Mouse (Mus musculus): ENCODE results near the gene Il31ra.

The Il31ra gene

DNA sequence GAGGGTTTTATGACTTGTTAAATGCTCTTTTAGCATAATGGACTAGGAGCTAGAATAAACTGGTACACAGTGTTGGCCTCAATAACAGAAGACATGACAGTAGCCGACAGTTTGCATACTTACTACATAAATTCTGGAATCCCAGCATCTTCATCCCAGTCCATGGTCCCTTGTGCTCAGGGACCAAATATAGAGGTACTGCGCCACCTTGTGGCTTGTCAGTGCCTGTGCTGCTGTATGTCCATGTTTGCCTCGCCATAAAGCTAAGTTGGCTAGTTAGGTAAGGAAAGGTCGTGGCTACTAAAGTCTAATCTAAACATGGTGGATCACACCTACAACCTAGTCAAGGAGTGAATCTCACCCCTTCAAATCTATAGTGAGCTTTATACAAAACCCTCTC is 84.7 kb downstream of the Il31ra start:
- peak; percentile 54 to 87 for DNase-seq (ENCODE audit: inconsistent age in 2 of 2, low spot score in 1 of 2)

DNA sequence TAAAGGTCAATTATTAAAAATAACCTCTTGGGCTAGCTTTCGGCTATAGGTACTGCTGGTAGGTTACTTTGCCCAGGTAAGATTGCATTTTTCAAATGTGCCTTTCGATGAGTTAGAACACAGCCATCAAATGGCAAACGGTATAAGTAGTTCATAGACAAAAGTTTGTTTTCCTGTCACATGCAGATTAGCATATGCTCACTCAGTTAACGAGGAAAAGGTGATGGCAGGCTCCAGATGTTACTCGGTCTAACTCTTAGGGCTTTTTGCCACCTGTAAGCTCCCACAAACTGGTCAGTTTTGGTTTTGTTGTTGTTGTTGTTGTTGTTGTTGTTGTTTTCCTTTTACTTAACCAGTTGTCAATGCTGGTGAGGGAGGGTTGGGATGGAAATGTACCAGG is 85.7 kb downstream of the Il31ra start:
- no peak for DNase-seq (ENCODE audit: inconsistent age in 2 of 2, low spot score in 1 of 2)

DNA sequence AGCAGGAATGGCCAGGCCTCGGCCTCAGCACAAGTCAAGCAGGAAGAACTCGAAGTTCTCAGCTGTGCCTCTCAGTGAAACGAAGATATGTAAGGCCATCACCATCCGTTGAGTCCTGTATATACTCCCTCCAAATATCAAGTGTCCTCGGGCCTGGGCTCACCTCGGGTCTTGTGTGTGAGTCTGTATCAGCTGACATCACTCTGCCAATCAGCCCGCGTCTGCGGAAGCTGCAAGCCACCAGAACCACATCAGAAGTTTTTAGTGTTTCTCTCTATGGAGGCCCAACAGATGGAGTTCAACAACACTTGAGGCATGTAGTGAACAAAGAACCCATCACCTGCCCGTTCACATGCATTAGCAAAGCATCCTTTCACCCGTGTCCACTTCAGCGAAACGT is 86.5 kb downstream of the Il31ra start:
- DNase-seq (ENCODE audit: inconsistent age in 2 of 2, low spot score in 1 of 2) = peak in 1 of 2 experiments; percentile 50

- DNase-seq (ENCODE audit: inconsistent age in 2 of 2, low spot score in 1 of 2) = peak; percentile 34 to 64
Observed at GRCm38 (mm10) chr13:112506766-112507165, 87.4 kb downstream of the Il31ra start.

DNA sequence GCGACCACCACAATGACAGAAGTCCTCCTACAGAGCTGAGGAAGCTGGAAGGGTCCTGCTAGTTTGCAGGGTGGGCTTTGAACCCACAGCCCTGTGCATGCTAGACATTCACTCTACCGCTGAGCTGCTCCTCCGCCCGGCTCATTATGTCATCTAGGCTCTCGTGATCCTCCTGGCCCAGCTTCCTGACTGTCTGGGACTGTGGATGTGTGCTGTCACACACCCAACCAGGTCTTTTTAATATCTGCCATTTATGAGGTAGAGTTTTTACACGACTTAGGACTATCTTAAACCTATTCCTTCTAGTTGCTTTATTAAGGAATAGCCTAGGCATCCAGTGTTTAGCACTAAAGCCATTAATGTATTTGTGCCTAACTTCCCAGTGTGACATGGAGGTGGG is 88.7 kb downstream of the Il31ra start:
- DNase-seq (ENCODE audit: inconsistent age in 2 of 2, low spot score in 1 of 2) = no peak

- peak; percentile 30 to 54 for DNase-seq (ENCODE audit: inconsistent age in 2 of 2, low spot score in 1 of 2)
Observed at GRCm38 (mm10) chr13:112503846-112504245, 90.3 kb downstream of the Il31ra start.

DNA sequence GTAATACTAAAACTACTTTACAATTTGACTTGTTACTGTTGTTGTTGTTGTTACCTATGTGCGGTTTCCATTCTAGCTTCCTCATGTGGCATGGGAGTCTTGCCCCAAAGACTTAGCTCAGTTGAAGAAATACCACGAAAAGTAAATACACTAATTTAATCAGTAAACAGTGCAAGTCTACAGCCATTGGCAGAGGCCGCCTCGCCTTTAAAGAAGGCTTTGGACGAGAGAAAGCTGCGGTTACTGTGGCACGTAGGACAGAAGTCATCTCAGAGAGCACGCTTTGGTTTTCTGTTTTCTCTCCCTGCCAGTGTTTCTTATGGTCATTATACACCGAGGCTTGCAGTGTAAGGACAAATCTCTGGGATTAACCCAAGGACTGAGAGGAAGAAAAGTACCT is 93.7 kb downstream of the Il31ra start:
- DNase-seq (ENCODE audit: inconsistent age in 2 of 2, low spot score in 1 of 2) = no peak

GRCm38 (mm10) chr13:112500027-112500426 is 94.1 kb downstream of the Il31ra start:
- no peak for DNase-seq (ENCODE audit: inconsistent age in 2 of 2, low spot score in 1 of 2)

- DNase-seq (ENCODE audit: inconsistent age in 2 of 2, low spot score in 1 of 2) = no peak
Observed at GRCm38 (mm10) chr13:112494590-112494989, 99.6 kb downstream of the Il31ra start.

DNA sequence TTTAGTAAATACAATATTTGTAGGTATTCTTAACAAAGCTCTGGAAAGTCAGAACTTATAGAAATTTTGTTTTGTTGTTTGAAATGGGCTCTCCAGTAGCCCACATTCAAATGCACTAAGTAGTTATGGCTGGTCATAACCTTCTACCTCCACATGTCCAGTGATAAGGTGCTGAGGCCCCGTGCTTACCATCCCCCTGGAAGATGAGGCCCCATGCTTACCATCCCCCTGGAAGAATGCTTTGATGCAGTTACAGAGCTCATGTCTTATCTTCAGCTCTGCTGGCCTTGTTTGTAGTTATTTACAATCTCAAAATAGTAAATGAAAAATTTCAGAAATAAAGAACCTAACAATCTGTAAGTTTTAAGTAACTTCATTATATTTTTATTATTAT is 101.9 kb downstream of the Il31ra start:
- DNase-seq (ENCODE audit: inconsistent age in 2 of 2, low spot score in 1 of 2) = no peak

GRCm38 (mm10) chr13:112491636-112492284 is 102.4 kb downstream of the Il31ra start:
- DNase-seq (ENCODE audit: inconsistent age in 2 of 2, low spot score in 1 of 2) = no peak

DNA sequence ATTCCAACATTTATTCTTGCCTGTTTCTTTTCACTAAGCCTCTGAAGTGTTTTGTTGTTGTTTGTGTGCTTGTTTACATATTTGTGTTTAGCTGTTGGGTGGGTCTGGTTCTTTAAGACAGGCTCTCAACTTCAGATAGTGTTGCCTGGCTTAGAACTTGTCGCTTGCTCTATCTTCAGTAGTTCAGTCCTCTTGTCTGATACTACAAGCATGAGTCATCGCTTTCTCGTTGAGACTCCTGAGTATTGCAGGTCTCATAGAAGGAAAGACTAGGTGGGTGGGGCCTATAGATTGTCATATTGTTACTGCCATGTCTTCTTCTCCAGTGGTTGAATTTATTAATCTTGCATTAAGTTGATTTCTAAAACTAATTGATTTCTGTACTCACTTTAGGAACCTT is 104.1 kb downstream of the Il31ra start:
- no peak for DNase-seq (ENCODE audit: inconsistent age in 2 of 2, low spot score in 1 of 2)

GRCm38 (mm10) chr13:112486676-112487075 is 107.5 kb downstream of the Il31ra start:
- no peak for DNase-seq (ENCODE audit: inconsistent age in 2 of 2, low spot score in 1 of 2)

DNA sequence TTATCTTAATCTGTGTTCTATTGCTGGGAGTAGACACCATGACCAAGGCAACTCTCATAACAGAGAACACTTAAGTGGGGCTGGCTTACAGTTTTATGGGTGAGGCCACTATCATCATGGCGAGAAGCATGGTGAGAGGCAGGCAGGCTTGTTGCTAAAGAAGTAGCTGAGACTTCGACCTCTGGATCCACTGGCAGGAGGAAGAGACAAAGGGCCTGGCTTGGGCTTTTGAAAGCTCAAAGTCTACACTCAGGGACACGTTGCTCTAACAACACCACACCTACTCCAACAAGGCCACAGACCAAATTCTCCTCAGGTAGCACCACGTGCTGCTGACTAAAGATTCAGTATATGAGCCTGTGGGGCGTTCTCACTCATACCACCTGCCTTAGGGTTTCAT is 107.9 kb downstream of the Il31ra start:
- no peak for DNase-seq (ENCODE audit: inconsistent age in 2 of 2, low spot score in 1 of 2)

GRCm38 (mm10) chr13:112483015-112483414 is 111.1 kb downstream of the Il31ra start:
- no peak for DNase-seq (ENCODE audit: inconsistent age in 2 of 2, low spot score in 1 of 2)

DNA sequence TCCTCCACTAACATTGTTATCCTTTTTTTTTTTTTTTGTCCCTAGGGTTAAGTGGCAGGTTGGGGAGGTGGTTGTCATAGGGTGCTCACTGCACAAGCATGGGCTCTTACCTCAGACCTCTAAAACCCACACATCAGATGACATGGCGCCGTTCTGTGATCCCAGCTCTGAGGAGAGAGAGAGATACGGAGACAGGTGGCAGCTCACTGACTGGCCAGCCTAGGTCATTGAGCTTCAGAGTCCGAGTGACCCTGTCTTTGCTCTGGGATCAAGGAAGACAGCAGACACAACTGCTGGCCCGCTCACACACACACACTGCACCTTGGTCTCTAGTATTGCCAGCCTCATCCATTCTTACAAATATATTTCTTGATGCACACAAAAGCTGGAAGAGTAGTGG is 111.6 kb downstream of the Il31ra start:
- no peak for DNase-seq (ENCODE audit: inconsistent age in 2 of 2, low spot score in 1 of 2)

DNA sequence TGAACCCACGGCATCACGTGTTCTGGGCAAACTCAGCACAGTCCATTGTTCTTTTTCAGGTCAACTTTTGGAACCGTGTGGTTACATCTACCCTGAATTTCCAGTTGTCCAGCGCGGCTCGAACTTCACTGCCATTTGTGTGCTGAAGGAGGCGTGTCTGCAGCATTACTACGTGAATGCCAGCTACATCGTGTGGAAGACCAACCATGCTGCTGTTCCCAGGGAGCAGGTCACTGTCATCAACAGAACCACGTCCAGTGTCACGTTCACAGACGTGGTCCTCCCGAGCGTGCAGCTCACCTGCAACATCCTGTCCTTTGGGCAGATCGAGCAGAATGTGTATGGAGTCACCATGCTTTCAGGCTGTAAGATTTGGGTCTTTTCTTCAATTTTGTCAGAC is 114.2 kb downstream of the Il31ra start:
- DNase-seq (ENCODE audit: inconsistent age in 2 of 2, low spot score in 1 of 2) = no peak

DNA sequence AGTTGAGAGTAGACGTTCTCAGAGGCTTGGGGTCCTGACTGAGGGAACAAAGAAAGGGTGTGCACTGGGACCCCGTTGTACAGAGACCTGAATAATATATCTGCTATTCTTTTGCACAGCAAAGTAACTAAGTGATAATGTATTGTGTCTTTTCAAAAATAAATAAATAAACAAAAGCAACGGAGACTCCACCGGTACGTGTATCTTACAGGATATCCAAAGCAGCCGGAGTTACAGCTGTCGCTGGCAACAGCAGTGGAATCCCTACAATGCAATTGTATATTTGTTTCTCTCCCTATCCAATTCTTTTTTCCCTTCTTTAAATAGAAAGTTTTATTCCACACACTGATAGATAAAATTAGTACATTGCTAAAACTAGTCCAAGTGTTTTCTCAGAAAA is 115.1 kb downstream of the Il31ra start:
- DNase-seq (ENCODE audit: inconsistent age in 2 of 2, low spot score in 1 of 2) = no peak

DNA sequence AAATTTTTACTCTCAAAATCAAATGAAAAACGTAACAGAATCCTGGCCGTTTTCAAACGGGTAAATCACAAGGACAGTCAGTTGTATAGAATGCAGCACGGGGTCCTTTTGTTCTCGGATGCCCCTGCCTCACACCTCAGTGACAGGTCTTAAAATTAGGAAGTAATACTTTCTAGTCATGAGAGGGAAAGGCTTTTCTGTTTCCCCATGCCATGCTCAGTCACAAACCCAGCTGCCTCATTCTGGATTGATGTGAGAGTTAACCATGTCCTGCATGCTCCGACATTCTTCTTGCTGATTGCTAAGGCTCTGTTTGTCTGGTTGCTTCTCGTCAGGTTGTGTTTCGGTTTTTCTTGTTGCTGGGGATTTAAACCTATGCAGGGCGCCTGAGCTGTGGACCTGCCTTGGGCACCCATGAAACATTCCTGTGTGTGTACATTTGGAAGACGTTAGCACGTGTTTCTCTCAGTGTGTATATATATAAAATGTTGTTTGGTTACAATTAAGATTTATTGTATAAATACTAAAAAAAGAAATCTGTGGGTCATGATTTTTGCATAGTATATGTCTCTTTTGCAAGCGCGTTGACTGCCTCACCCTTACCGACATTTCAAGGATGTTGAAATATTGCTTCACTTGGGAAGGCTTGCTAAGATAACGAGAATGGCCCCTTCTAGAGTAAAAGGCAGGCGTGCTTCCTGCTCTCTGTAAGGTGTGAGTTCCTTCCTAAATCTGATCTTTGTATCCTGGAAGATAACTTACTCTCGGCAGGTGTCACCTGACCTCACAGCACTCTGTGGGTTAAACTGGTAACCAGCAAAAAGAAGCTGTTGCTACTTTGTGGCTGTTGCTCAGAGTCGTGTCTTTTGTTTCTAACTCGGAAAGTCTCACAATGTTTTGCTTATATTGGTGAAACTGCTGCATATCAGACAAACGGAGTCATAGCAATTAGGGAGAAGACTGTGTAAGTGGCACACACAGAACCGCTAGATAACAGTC is 120.1 kb downstream of the Il31ra start:
- DNase-seq (ENCODE audit: inconsistent age in 2 of 2, low spot score in 1 of 2) = peak in 1 of 2 experiments; percentile 73

- peak in 1 of 2 experiments; percentile 76 for DNase-seq (ENCODE audit: inconsistent age in 2 of 2, low spot score in 1 of 2)
Observed at GRCm38 (mm10) chr13:112472401-112473023, 121.6 kb downstream of the Il31ra start.

DNA sequence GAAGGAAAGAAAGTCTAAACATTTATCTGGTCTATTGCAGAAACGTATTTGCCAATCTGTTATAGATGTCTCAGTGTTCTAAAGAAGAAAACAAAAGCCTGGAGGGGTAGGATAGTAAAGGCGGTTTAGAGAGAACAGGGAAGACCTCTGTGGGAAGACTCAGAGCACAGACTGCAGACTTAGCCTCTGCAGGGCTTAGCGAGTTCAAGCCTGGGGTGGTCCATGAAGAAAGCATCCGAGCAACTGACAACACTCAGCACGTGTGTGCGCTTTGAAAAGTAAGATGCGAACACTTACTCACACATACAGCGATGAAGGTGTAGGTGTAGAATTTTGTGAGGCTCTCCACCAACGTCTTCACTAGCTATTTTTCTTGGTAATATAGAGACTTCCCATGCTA is 123.0 kb downstream of the Il31ra start:
- DNase-seq (ENCODE audit: inconsistent age in 2 of 2, low spot score in 1 of 2) = no peak

All from adrenal gland, adult (tissue).